Mouse (Mus musculus): ENCODE data around the gene Cers1.

The Cers1 gene

GRCm38 (mm10) chr8:70352000-70352384 is 36.4 kb downstream of the Cers1 start:
- no peak for DNase-seq (ENCODE audit: low spot score)

GRCm38 (mm10) chr8:70352657-70353151 is 37.1 kb downstream of the Cers1 start:
- DNase-seq (ENCODE audit: low spot score), result peak; percentile 78

DNA sequence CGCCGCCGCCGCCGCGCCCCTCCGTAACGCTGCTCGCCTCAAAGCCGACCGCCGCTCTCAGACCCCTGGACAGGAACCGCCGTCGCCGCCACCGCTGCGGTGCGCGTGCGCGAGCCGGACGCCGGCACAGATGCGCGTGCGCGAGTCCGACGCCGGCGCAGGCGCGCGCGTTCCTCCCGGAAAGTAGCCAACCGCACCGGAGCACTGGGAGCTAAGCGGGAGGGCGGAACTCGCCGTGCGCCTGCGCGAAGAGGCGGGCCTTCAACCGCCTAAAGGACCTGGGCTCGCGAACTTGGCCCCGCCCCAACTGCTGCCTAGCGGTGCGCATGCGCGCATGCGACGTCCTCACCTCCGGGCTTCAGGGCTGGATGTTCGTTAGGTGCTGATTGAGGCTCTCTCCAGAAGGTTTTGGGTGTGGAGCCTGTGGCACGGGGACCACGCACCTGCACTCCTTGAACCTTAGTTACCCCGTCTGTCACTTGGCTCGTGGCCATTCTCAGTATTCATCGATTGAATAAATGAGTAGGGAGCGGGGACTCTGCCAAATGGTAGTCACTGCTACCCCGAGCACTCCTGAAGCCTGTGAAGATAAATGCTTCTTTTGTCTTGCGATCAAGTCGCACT is 37.7 kb downstream of the Cers1 start, which contains the start of gene Upf1:
Gene Upf1 (minus strand): TSS at position 85 of the 624 bp plus-strand sequence.
- DNase-seq (ENCODE audit: low spot score), result peak; percentile 99

GRCm38 (mm10) chr8:70354004-70354403 is 38.4 kb downstream of the Cers1 start:
- DNase-seq (ENCODE audit: low spot score), result no peak

GRCm38 (mm10) chr8:70356111-70356510 is 40.5 kb downstream of the Cers1 start:
- no peak for DNase-seq (ENCODE audit: low spot score)

- DNase-seq (ENCODE audit: low spot score), result no peak
Measured at GRCm38 (mm10) chr8:70359411-70359810, 43.8 kb downstream of the Cers1 start.

DNA sequence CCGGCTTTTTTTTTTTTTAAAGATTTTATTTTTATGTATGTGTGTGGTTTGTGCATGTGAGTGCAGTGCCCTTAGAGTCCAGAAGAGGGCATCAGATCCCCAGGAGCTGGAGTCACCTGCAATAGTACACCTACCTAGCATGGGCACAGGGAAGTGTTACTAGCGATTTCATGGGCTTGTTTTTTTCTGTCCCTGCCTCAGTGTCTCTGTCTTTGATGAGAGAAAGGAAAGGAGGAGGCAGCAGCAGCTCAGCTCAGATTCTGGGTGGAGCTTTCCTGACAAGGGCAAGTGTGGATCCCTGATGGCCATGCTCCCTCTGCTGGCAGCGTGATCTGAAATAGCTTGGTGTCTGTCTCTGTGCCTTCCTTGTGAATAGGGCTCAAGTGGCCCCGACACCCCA is 45.2 kb downstream of the Cers1 start:
- no peak for DNase-seq (ENCODE audit: low spot score)

DNA sequence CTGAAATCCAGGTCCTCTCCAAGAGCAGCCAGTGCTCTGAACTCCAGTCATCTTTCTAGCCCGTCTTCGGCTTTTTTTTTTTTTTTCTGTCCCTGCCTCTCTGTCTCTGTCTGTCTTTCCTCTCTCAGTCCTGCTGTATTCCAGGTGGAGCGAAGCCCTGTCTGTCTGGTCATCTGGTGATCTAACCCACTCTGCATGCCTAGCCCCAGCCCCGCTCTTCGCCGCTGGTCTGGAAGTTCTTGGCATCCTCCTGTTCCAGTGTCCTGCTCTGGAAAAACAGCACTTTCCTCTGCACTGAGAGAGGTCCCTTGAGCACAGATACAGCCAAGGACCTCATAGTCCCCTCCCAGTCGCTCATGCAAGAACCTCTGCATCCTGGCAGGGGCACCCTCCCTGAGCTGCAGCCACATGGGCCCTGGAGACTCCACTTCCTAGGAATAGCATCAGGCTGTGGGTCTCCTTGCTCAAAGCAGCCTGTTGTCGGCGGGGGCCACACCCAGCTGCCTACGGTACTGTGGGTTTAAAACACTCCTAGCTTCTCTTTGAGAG is 46.0 kb downstream of the Cers1 start:
- DNase-seq (ENCODE audit: low spot score), result no peak

- no peak for DNase-seq (ENCODE audit: low spot score)
Measured at GRCm38 (mm10) chr8:70364066-70364465, 48.5 kb downstream of the Cers1 start.

- no peak for DNase-seq (ENCODE audit: low spot score)
Measured at GRCm38 (mm10) chr8:70366588-70366987, 51.0 kb downstream of the Cers1 start.

- DNase-seq (ENCODE audit: low spot score), result no peak
Measured at GRCm38 (mm10) chr8:70370476-70370875, 54.9 kb downstream of the Cers1 start.

DNA sequence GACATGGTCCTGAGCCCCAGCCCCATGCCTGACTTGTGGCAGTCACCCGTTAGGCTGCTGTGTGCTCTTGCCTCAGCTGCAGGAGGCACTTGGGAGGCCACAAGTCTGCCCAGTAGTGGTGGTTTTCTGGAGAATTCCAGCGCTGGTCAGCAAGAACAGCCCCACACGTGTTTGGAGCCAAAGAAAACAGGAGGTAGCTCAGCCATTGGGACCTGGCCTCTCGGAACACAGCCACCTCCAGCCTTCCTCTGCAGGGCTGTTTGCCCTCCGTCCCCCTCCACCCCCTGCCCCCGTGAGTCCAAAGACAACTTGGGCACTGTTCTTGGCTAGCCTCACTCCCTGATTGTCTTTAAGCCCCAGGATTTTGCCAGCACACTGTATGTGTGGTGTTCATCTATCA is 56.4 kb downstream of the Cers1 start:
- no peak for DNase-seq (ENCODE audit: low spot score)

- DNase-seq (ENCODE audit: low spot score), result no peak
Measured at GRCm38 (mm10) chr8:70373397-70374317, 58.1 kb downstream of the Cers1 start, which contains the start of gene Comp. TSS of gene Comp (plus strand) at chr8:70373558.

DNA sequence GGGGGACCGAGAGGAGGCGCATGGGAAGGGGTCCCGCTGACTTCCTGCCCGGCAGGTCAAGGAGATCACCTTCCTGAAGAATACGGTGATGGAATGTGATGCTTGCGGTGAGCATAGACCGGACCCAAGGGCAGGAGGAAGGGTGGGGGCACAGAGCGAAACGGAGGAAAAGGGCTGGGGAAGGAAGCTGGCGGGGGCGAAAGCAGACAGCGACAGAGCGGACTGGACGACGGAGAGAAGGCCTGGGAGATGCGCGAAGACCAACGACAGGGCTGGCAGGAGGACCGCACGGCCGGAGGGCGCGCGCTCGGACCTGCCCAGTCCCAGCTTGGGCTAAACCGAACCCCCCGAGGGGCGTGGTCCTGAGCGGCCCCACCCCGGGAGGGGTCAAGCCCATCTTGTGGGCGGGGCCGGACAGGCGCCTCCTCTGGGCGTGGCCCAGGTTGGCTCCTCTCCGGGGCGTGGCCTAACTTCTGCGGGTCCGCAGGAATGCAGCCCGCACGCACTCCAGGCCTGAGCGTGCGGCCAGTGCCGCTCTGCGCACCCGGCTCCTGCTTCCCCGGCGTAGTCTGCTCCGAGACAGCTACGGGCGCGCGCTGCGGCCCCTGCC is 58.8 kb downstream of the Cers1 start:
- DNase-seq (ENCODE audit: low spot score), result peak; percentile 90

DNA sequence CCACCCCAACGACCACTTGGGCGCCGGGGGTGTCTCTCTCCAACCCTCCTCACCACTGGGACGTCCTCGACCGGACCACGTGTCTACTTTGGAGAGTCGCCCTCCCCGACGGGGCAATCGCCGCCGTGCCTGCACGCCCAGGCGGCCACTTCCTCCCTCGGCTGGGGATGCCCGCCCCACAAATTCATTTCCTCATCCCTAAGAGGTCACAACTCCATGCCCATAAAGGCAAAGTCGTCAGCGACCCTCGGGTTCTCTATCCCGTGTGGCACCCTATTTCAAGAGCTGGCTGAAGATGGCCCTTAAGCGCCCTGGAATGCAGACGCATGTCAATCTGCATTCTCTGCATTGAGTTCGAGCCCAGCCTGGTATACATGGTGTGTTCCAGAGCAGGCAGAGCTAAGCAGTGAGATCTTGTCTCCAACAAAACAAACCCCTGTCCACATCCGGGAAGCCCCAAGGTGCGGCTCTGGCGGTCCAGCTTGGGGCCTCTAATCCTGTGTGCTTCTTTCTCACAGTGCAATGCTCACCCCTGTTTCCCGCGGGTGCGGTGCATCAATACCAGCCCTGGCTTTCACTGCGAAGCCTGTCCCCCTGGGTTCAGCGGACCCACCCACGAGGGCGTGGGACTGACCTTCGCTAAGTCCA is 59.8 kb downstream of the Cers1 start:
- no peak for DNase-seq (ENCODE audit: low spot score)

DNA sequence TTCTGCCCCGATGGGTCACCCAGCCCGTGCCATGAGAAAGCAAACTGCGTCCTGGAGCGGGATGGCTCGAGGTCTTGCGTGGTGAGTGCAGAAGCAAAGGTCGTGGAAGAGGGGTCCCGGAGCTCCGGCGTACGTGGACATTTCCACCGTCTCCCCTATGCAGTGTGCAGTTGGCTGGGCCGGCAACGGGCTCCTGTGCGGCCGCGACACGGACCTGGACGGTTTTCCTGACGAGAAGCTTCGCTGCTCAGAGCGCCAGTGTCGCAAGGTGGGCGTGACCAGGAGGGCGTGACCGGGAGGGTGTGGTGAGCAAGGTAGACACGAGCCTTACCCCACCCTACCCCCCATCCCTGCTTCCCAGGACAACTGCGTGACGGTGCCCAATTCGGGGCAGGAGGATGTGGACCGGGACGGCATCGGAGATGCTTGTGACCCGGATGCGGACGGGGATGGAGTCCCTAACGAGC is 60.7 kb downstream of the Cers1 start:
- no peak for DNase-seq (ENCODE audit: low spot score)

- DNase-seq (ENCODE audit: low spot score), result no peak
Measured at GRCm38 (mm10) chr8:70377049-70377448, 61.5 kb downstream of the Cers1 start.

DNA sequence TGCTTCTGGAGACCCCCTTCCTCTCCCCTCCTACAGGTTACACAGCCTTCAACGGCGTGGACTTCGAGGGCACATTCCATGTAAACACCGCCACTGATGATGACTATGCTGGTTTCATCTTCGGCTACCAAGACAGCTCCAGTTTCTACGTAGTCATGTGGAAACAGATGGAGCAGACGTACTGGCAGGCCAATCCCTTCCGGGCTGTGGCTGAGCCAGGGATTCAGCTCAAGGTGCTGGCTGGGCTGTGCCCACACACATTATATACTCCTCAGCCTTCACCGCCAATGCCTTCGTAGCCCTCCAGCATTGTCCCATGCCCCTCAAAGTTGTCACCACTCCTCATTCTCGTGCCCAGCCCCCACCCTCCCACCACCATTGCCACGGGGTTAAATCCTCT is 64.5 kb downstream of the Cers1 start:
- DNase-seq (ENCODE audit: low spot score), result no peak

Measured in testis, postnatal 14 days (tissue).